Mouse (Mus musculus): ENCODE measurements at regions not wholly inside any gene's neighbourhood (a gene's known extent, or its start where the extent isn't known, plus 50 kb on each side); places are given as distances from the start of the nearest gene placed in this dataset.

- no peak for TF ChIP-seq ZMIZ1 (IDR thresholded peaks at IDR 0.05; ENCODE audit: low read depth, low read length)
- no peak for TF ChIP-seq ZC3H11A (IDR thresholded peaks at IDR 0.05; ENCODE audit: low read depth, low read length)
- TF ChIP-seq CTCF (IDR thresholded peaks at IDR 0.05 in 2 of 3, conservative IDR thresholded peaks at IDR 0.05 in 1 of 3; ENCODE audit: control insufficient read depth in 1 of 3, insufficient read depth in 1 of 3, low read depth in 2 of 3, low read length in 3 of 3, poor library complexity in 1 of 3, severe bottlenecking in 1 of 3) = no peak
- TF ChIP-seq NRF1 (IDR thresholded peaks at IDR 0.05; ENCODE audit: insufficient read depth, low read depth, low read length, poor library complexity, severe bottlenecking) = no peak
- no peak for TF ChIP-seq GATA1 (IDR thresholded peaks at IDR 0.05; ENCODE audit: low read depth, low read length)
- no peak for TF ChIP-seq MAX (IDR thresholded peaks at IDR 0.05; ENCODE audit: low read length)
- no peak for TF ChIP-seq UBTF (IDR thresholded peaks at IDR 0.05; ENCODE audit: borderline replicate concordance, insufficient read depth, low read depth, low read length)
- no peak for TF ChIP-seq KAT2A (conservative IDR thresholded peaks at IDR 0.05; ENCODE audit: low read depth, low read length)
- TF ChIP-seq SIN3A (IDR thresholded peaks at IDR 0.05; ENCODE audit: low read length) = no peak
- TF ChIP-seq USF1 (IDR thresholded peaks at IDR 0.05; ENCODE audit: low read depth, low read length) = no peak
- TF ChIP-seq JUND (IDR thresholded peaks at IDR 0.05; ENCODE audit: low read depth, low read length) = no peak
- TF ChIP-seq USF2 (IDR thresholded peaks at IDR 0.05; ENCODE audit: borderline replicate concordance in 1 of 2, insufficient read depth in 1 of 2, low read depth in 1 of 2, low read length in 2 of 2) = no peak
- no peak for TF ChIP-seq EP300 (IDR thresholded peaks at IDR 0.05; ENCODE audit: low read depth in 1 of 2, low read length in 2 of 2)
- TF ChIP-seq MEF2A (IDR thresholded peaks at IDR 0.05; ENCODE audit: extremely low read depth, insufficient replicate concordance, low read depth, low read length, poor library complexity, severe bottlenecking) = no peak
Observed at GRCm38 (mm10) chr5:50706945-50707663, 648.3 kb upstream of the Adgra3 start.
